Mouse (Mus musculus) skeletal muscle tissue, postnatal 0 days (tissue): ENCODE results near the gene Prpsap1. TPM values are rescaled to one million over a fixed set of nuclear protein-coding genes. Genes with fewer than 3 reads are reported as not detected.

Source experiments
- polyA plus RNA-seq: library from polyadenylated mRNA; unstranded; fragments of >200 nt; fragmentation: Nextera tagmentation; extraction: Ambion mirVana; gene quantifications from 2 replicates; pipeline ENCODE4 v1.2.1, GENCODE M21; 2015

The Prpsap1 gene
- polyA plus RNA-seq: 52.5 and 54.6 TPM in 2 replicates

GRCm38 (mm10) chr11:116493795-116494252, at the start of gene Prpsap1:
Prpsap1 (minus strand) TSS chr11:116494202.

DNA sequence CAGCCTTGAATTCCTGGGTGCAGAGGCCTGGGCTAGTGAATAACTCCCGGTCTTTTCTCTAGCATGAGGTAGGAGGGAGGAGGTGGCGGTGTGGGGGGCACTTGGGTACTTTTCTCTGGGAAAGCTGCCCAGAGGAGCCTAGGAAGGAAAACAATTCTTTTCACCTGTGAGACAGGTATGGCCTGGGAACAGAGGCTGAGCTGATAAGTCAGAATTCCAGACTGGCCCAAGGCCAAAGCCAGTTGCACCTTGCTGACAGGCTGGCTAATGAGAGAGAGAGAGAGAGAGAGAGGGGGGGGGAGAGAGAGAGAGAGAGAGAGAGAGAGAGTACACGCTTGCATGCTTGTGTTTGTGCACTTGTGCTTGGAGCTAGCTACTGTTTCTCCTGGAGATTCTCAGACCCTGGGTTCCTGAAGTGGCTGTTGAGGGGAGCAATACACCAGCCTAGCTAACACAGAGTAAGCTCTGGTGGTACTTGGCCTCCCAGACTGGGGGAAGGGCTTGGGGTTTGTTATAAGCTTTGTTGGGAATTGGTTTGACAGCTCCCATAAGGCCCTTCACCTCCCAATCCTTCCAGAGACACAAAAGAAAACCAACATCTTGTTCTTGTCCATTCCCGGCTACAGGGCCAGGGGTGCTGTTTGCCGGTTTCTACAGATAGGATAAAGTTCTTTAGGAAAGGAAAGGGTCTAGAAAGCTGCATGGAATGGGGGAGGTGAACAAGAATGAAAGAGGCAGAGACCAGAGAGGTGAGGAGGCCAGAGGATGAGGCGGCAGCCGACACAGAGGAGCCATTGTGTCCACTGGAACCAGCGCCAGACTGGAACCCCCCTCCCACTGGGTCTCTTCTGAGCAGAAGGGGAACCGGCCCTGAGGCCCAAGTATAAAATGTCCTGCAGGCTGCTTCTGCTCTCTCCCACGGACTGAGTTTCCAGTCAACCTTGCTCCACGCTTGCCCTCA, 36.5 kb upstream of the Prpsap1 start, which contains the start of gene Sphk1:
Gene Sphk1, plus strand, starts transcription at position 739 of the 961 bp plus-strand sequence.

GRCm38 (mm10) chr11:116466141-116466540, 27.9 kb downstream of the Prpsap1 start, which contains the start of gene Qrich2:
Qrich2 (minus strand) TSS chr11:116466241.

GRCm38 (mm10) chr11:116433356-116434286, 60.4 kb downstream of the Prpsap1 start, which contains the start of gene Ubald2:
Ubald2 (plus strand) TSS chr11:116434094.

Other genes with a start within 250 kb of the Prpsap1 start
- gene Srp68, start 220.0 kb downstream of the Prpsap1 start, polyA plus RNA-seq: 70.8 and 73.0 TPM in 2 replicates
- 0.37 and 0.53 TPM in 2 replicates for gene Galr2, start 213.3 kb downstream of the Prpsap1 start, polyA plus RNA-seq
- gene Exoc7, start 187.0 kb downstream of the Prpsap1 start, polyA plus RNA-seq: 56.0 and 57.2 TPM in 2 replicates
- 0.10 and 0.19 TPM in 2 replicates for gene Foxj1, start 158.8 kb downstream of the Prpsap1 start, polyA plus RNA-seq
- gene Rnf157, start 81.2 kb downstream of the Prpsap1 start, polyA plus RNA-seq: 9.4 and 9.8 TPM in 2 replicates
- gene Ubald2, start 60.1 kb downstream of the Prpsap1 start, polyA plus RNA-seq: 25.1 and 26.3 TPM in 2 replicates
- gene Qrich2, start 28.0 kb downstream of the Prpsap1 start, polyA plus RNA-seq: not detected in 2 replicates
- gene Sphk1, start 36.7 kb upstream of the Prpsap1 start, polyA plus RNA-seq: 1.7 and 3.4 TPM in 2 replicates
- 5.8 and 6.1 TPM in 2 replicates for gene Ube2o, start 87.2 kb upstream of the Prpsap1 start, polyA plus RNA-seq
- gene Aanat, start 92.2 kb upstream of the Prpsap1 start, polyA plus RNA-seq: not detected in 2 replicates
- 3.1 and 4.2 TPM in 2 replicates for gene Rhbdf2, start 132.8 kb upstream of the Prpsap1 start, polyA plus RNA-seq
- gene Prcd, start 159.3 kb upstream of the Prpsap1 start, polyA plus RNA-seq: 3.0 and 3.4 TPM in 2 replicates
- gene Cygb, start 160.1 kb upstream of the Prpsap1 start, polyA plus RNA-seq: 18.5 and 23.5 TPM in 2 replicates